Mouse (Mus musculus) hindbrain, postnatal 0 days (tissue): ENCODE measurements around the gene Ssbp1. TPM values are rescaled to one million over a fixed set of nuclear protein-coding genes. Genes with fewer than 3 reads are reported as not detected.

ENCODE experiments used
- ATAC-seq: fragments of 200-750 bp; cut with Nextera tagmentation; 2 replicates; pipeline ENCODE4 v1.8.0; 2017; ENCODE audit warnings: mild to moderate bottlenecking, moderate TSS enrichment, moderate library complexity
- DNase-seq: peaks from one replicate; pipeline ENCODE4 v3.0.0-alpha.2; 2015; ENCODE audit warnings: low spot score
- H3K27ac ChIP-seq: fragments of 300-500 bp; sonication (generic); 2 replicates; pipeline ENCODE4 v1.5.1; 2014; ENCODE audit warnings: mild to moderate bottlenecking
- H3K27me3 ChIP-seq: fragments of 300-500 bp; sonication (generic); 2 replicates; pipeline ENCODE4 v1.6.1; 2014; ENCODE audit warnings: low read length, mixed read lengths; ENCODE audit not compliant: insufficient read depth
- H3K36me3 ChIP-seq: fragments of 300-500 bp; sonication (generic); 2 replicates; pipeline ENCODE4 v1.6.1; 2014; ENCODE audit warnings: low read length, mixed read lengths; ENCODE audit not compliant: insufficient read depth
- H3K4me1 ChIP-seq: fragments of 300-500 bp; sonication (generic); 2 replicates; pipeline ENCODE4 v1.6.1; 2014; ENCODE audit warnings: antibody characterized with exemption, low read length, mixed read lengths; ENCODE audit not compliant: insufficient read depth
- H3K4me2 ChIP-seq: fragments of 300-500 bp; sonication (generic); 2 replicates; pipeline ENCODE4 v1.6.1; 2014; ENCODE audit warnings: low read depth, mild to moderate bottlenecking, low read length, moderate library complexity, mixed read lengths
- H3K4me3 ChIP-seq: fragments of 300-500 bp; sonication (generic); 2 replicates; pipeline ENCODE4 v1.5.1; 2014; ENCODE audit warnings: low read length
- H3K9ac ChIP-seq: fragments of 300-500 bp; sonication (generic); replicated peaks from 2 replicates; pipeline ENCODE4 v1.6.1; 2014; ENCODE audit warnings: mild to moderate bottlenecking, low read length, moderate library complexity, mixed read lengths
- H3K9me3 ChIP-seq: fragments of 300-500 bp; sonication (generic); 2 replicates; pipeline ENCODE4 v1.6.1; 2016; ENCODE audit warnings: low read length, mixed read lengths
- CTCF ChIP-seq: IDR thresholded peaks from 2 replicates; pipeline ENCODE4 v1.5.1; 2016; ENCODE audit warnings: antibody characterized with exemption, control low read depth, low read depth
- WGBS: fragments of 180-500 bp; shearing (Covaris S2); extraction: QIAGEN DNeasy Blood & Tissue Kit; methylation state at CpG from one replicate; pipeline ENCODE4 v1.1.7; 2014; 5-methylcytosine and 5-hydroxymethylcytosine counted together
- polyA plus RNA-seq: library from polyadenylated mRNA; unstranded; fragments of >200 nt; fragmentation: Nextera tagmentation; extraction: Ambion mirVana; gene quantifications from 2 replicates; pipeline ENCODE4 v1.2.1, GENCODE M21; 2015
- total RNA-seq: library from RNA; depleted of rRNA; stranded (reverse); fragments of >200 nt; gene quantifications from 2 replicates; pipeline ENCODE4 v1.2.3, GENCODE M21; 2014

The Ssbp1 gene
- total and polyA plus RNA-seq, 2 experiments from 2014 or later = 11.2 to 82.5 TPM

DNA sequence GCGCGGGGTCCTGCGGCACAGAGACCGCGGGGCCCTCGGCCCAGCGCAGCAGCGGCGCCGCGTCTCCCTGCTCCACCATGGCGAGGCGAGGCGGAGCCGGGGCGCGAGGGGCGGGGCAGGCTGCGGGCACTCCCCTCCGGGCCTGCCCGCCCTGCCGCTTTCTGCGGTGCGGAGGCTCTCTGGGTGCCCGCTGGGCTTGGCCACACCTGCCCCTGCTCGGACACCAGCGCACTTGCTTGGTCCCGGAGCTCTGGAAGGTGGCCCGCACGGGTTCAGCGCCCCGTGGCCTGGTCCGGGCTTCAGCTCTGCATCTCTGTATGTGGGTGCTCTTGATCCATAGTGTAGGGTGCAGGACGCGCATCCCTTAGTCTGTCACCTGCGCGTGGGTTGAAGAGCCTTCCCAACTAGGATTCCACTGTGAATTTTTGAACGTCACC, 35.1 kb upstream of the Ssbp1 start, which contains the start of gene E330009J07Rik:
TSS of gene E330009J07Rik (minus strand) at position 89 of the 437 bp plus-strand sequence.
- Histone ChIP-seq H3K27ac (peak within 1 kb of the TSS; percentile 88), H3K4me3 (peak within 1 kb of the TSS; percentile 88), H3K36me3 (no peaks in the 10 kb centered on the region), H3K4me1 (0 out of 2 replicates have a peak, but pooled peaks cover 4% of the 10 kb centered on the region), H3K4me2 (peak within 1 kb of the TSS; percentile 79), H3K9ac (peak within 1 kb of the TSS; percentile 92), H3K9me3 (no peaks in the 10 kb centered on the region), H3K27me3 (no peaks in the 10 kb centered on the region)
- ATAC-seq (peak; percentile 87), DNase-seq (peak; percentile 82)
- TF ChIP-seq CTCF = no peak
- under 1% methylated on average over 33 of the region's 38 CpGs for WGBS

DNA sequence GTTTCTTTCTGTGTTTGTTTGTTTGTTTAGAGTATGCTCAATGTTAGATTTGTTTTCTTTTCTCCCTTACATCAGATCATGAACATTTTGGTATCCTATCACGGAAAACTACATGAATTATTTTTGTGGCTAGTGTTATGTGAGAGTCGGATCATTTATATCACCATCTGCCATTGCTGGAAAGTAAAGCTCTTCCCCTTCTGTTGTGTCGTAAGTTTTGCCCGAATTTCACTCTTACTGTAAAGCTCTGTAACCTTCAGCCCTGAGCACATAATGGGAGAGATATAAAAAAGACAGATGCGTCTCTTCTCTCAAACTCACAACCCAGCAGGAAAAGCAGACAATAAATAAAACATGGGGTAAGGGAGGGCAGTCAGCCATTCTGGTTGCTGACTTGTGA, 32.2 kb upstream of the Ssbp1 start, which contains the start of gene Wee2:
TSS of gene Wee2 (plus strand) at position 153 of the 400 bp plus-strand sequence.
- Histone ChIP-seq H3K4me1 (no peaks in the 10 kb centered on the region), H3K9me3 (no peaks in the 10 kb centered on the region), H3K4me2 (no peak within 1 kb of the TSS), H3K27me3 (no peaks in the 10 kb centered on the region), H3K9ac (no peak within 1 kb of the TSS), H3K36me3 (no peaks in the 10 kb centered on the region), H3K27ac (no peak within 1 kb of the TSS), H3K4me3 (no peak within 1 kb of the TSS)
- DNase-seq (no peak), ATAC-seq (no peak)
- WGBS = 72% methylated on average over 5 of the region's 5 CpGs
- no peak for TF ChIP-seq CTCF

DNA sequence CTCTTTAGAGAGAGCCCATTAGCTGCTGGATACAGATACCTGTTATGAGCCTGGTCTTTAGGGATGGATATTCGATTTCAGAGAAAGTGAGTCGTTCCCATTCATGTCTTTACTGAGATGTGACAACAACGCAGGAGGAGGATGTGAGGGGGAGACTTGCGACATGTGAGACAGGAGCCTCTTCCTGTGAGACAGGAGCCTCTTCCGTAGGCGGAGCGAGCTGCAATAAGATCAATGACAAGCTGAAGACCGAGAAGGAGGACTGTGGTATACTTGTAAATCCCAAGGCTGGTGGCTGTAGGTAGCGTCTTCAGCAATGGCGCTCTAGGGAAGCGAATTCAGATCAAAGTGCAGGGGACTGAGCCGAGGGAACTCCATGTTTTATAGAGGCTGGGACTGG, 31.4 kb upstream of the Ssbp1 start:
- TF ChIP-seq CTCF = no peak
- WGBS = 48% methylated on average over 12 of the region's 12 CpGs

DNA sequence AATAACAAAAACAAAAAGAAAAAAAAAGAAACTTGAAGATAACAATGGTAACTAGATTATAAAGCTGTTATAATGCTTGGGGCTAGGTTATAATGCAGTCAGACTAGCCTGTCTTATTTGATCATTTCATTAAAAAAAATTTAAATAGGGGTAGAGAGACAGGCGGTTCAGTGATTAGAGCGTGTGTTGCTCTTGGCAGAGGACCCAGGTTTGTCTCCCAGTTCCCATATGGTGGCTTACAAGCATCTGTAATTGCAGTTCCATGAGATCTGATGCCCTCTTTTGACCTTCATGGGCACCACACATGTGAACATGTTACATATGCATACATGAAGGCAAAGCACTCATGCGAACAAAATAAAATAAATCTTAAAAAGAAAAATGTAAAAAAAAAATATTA, 29.9 kb upstream of the Ssbp1 start:
- no peak for TF ChIP-seq CTCF
- DNase-seq = no peak
- Histone ChIP-seq H3K4me3 (no peak overlapping the region), H3K36me3 (no peaks in the 10 kb centered on the region), H3K4me2 (no peak overlapping the region), H3K27ac (no peak overlapping the region), H3K9ac (no peak overlapping the region), H3K27me3 (no peaks in the 10 kb centered on the region), H3K9me3 (no peaks in the 10 kb centered on the region), H3K4me1 (no peaks in the 10 kb centered on the region)
- WGBS = 47% methylated on average over 3 of the region's 3 CpGs
- ATAC-seq = no peak

More for the DNA sequence above, 31.4 kb upstream of the Ssbp1 start:
- no peak overlapping the region for H3K27ac ChIP-seq
- H3K4me2 ChIP-seq = no peak overlapping the region
- no peaks in the 10 kb centered on the region for H3K27me3 ChIP-seq
- no peaks in the 10 kb centered on the region for H3K4me1 ChIP-seq
- H3K36me3 ChIP-seq = no peaks in the 10 kb centered on the region
- no peak overlapping the region for H3K4me3 ChIP-seq
- ATAC-seq (no peak), DNase-seq (no peak)
- no peaks in the 10 kb centered on the region for H3K9me3 ChIP-seq
- no peak overlapping the region for H3K9ac ChIP-seq

DNA sequence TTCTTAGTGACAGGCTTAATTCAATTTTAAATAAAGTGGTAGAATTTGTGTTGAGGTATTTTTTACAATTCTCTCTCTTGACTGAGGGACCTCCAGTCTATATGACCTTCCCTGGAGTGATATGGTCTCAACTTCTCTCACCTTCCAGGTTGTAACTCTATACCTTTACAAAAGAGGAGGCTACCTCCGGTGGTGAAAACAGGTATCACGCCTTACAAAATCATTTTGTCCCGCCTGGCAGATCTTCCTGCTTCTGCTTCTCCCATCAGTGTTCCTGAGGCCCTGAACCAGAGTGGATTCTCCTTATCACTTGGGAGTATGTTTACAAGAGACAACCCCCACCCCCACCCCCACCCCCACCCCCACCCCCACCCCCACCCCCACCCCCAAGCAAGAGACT, 29.4 kb upstream of the Ssbp1 start:
- Histone ChIP-seq H3K27ac (no peak overlapping the region), H3K9me3 (no peaks in the 10 kb centered on the region), H3K27me3 (no peaks in the 10 kb centered on the region), H3K9ac (no peak overlapping the region), H3K4me3 (no peak overlapping the region), H3K36me3 (no peaks in the 10 kb centered on the region), H3K4me2 (no peak overlapping the region), H3K4me1 (no peaks in the 10 kb centered on the region)
- no peak for DNase-seq
- ATAC-seq = no peak
- TF ChIP-seq CTCF = peak; percentile 42
- 45% methylated on average over 3 of the region's 3 CpGs for WGBS

DNA sequence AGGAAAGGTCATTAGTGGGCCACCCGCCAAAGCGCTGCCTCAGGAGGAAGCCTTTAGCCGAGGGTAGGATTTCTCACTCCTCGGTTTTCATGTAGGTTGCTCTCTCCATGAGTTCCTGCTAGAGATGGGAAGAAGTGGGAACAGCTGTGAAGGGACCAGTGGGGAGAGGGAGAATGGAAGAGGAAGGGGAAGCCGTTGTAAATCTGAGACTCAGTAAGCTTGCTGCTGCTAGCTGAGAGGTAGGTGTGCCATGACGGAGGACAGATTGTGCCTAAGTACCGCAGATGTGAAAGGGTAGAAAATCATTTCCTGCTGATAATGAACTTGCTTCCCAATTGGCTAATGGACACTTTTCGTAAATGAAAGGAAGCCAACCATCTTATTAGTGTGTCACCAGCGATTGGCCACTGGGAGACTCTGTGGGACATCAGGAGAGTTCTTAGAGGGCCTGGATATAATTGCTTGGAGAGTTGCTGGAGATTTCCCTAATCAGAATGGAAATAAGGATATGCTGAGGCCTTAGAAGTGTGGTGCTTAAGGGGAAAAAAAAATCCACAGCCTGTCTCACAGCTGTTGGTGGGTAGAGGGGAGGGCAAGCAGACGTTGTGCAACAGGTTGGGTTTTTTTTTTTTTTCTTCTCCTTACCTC, 27.7 kb upstream of the Ssbp1 start:
- no peak for TF ChIP-seq CTCF
- no peak overlapping the region for H3K27ac ChIP-seq
- WGBS = 46% methylated on average over 10 of the region's 10 CpGs
- no peak overlapping the region for H3K4me3 ChIP-seq
- H3K9ac ChIP-seq = no peak overlapping the region
- H3K4me1 ChIP-seq = no peaks in the 10 kb centered on the region
- no peaks in the 10 kb centered on the region for H3K9me3 ChIP-seq
- H3K4me2 ChIP-seq = no peak overlapping the region
- no peaks in the 10 kb centered on the region for H3K36me3 ChIP-seq
- no peaks in the 10 kb centered on the region for H3K27me3 ChIP-seq
- DNase-seq (peak; percentile 8), ATAC-seq (no peak)

DNA sequence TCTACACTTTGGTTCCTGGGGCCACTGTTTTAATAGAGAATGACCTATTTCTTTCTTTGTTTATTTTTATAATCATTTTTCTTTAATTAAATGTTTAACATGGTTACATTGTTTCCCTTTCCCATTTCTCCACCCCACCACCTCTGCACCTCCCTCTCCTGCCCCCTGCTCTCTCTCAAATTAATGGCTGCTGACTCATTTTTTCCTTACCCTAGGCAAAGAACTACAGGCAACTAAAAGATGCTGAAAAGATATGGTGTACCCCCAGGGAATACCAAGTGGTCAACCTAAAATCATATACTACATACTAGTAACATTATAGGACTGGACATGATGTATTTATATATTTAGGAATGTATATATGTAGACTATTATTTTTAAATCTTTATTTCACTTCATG, 22.5 kb upstream of the Ssbp1 start:
- Histone ChIP-seq H3K4me2 (no peak overlapping the region), H3K9ac (no peak overlapping the region), H3K27me3 (no peaks in the 10 kb centered on the region), H3K4me1 (no peaks in the 10 kb centered on the region), H3K9me3 (no peaks in the 10 kb centered on the region), H3K4me3 (no peak overlapping the region), H3K27ac (no peak overlapping the region), H3K36me3 (no peaks in the 10 kb centered on the region)
- no peak for TF ChIP-seq CTCF
- ATAC-seq (no peak), DNase-seq (no peak)
